In the genomic region with DNA sequence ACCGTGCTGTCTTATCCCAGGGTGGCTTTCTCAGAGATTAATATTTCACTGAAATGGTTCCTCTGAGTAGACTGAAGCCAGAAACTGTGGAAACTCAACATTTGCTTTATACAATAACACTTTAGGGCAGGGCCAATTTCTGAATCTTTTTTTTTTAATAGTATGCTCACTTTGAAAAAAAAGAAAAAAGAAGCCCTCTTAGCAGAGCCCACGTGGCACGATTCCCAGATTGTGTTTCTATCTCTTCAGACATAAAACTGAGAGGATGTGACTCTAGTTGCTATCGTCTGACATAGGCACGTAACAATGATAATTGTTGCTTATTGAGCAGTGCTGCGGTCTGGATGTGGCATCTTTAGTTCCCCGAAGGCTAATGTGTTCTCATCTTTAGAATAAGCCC, we compare ENCODE assay signal across 21 mouse cellular contexts. TPM values are rescaled to one million over a fixed set of nuclear protein-coding genes. Genes with fewer than 3 reads are reported as not detected.
"Had no signal": no experiment of that assay in that cellular context is flagged by ENCODE, and none has a peak within 500 bp of the region (broad histone marks: within the 10 kb centered on the region; RNA-seq: fewer than 3 reads in every experiment).

No protein-coding gene starts in this region.

- DNase-seq: kidney, adult 18-20 months; kidney, adult 9 months; kidney, postnatal 4 days; left cerebral cortex, postnatal 4 days; liver, postnatal 0 days; lung, postnatal 4 days; midbrain, embryonic 14.5 days; right cerebral cortex, postnatal 4 days; thymus, adult 2 months; thymus, postnatal 14 days; thymus, postnatal 4 days had no signal

- H3K36me3 ChIP-seq: neural tube, embryonic 13.5 days had no signal

- H3K9ac ChIP-seq: limb, embryonic 12.5 days; limb, embryonic 15.5 days; liver, embryonic 14.5 days; liver, postnatal 0 days; neural tube, embryonic 13.5 days had no signal

- ATAC-seq: intestine, embryonic 16.5 days; liver, postnatal 0 days had no signal

- H3K9me3 ChIP-seq: limb, embryonic 12.5 days; limb, embryonic 15.5 days; neural tube, embryonic 13.5 days had no signal

- H3K4me3 ChIP-seq: limb, embryonic 12.5 days; limb, embryonic 15.5 days; neural tube, embryonic 13.5 days had no signal

- H3K4me2 ChIP-seq: limb, embryonic 12.5 days; limb, embryonic 15.5 days; liver, embryonic 11.5 days; midbrain, embryonic 11.5 days; neural tube, embryonic 13.5 days had no signal

- H3K4me1 ChIP-seq: neural tube, embryonic 13.5 days had no signal

- H3K27me3 ChIP-seq: limb, embryonic 12.5 days; limb, embryonic 15.5 days; neural tube, embryonic 13.5 days had no signal

- H3K27ac ChIP-seq: limb, embryonic 12.5 days; limb, embryonic 15.5 days; liver, embryonic 14.5 days; neural tube, embryonic 13.5 days; stomach, postnatal 0 days had no signal

RNA-seq across cellular contexts. Expression of a gene that starts 19.1 kb away (rescaled TPM):
- total RNA-seq: megakaryocyte progenitor cell, adult 5-6 weeks; megakaryocyte-erythroid progenitor cell, adult 5-6 weeks had no signal
